Mouse (Mus musculus) stomach, postnatal 0 days (tissue): ENCODE results near the gene Atxn7l1. TPM values are rescaled to one million over a fixed set of nuclear protein-coding genes. Genes with fewer than 3 reads are reported as not detected.

ENCODE experiments used
- ATAC-seq: fragments of 200-750 bp; cut with Nextera tagmentation; 2 replicates; pipeline ENCODE4 v1.8.0; 2017; ENCODE audit not compliant: low FRiP score, low TSS enrichment
- DNase-seq: peaks from one replicate; pipeline ENCODE4 v3.0.0-alpha.2; 2016; ENCODE audit warnings: low spot score
- H3K27ac ChIP-seq: fragments of 300-500 bp; sonication (generic); replicated peaks from 2 replicates; pipeline ENCODE4 v1.5.1; 2014; ENCODE audit warnings: mild to moderate bottlenecking, control low read depth
- H3K27me3 ChIP-seq: fragments of 300-500 bp; sonication (generic); 2 replicates; pipeline ENCODE4 v1.6.1; 2014; ENCODE audit warnings: low read length; ENCODE audit not compliant: control insufficient read depth, insufficient read depth
- H3K36me3 ChIP-seq: fragments of 300-500 bp; sonication (generic); 2 replicates; pipeline ENCODE4 v1.6.1; 2014; ENCODE audit warnings: low read length, mixed read lengths; ENCODE audit not compliant: control insufficient read depth, insufficient read depth
- H3K4me1 ChIP-seq: fragments of 300-500 bp; sonication (generic); replicated peaks from 2 replicates; pipeline ENCODE4 v1.6.1; 2014; ENCODE audit warnings: antibody characterized with exemption; ENCODE audit not compliant: control insufficient read depth, insufficient read depth
- H3K4me2 ChIP-seq: fragments of 300-500 bp; sonication (generic); replicated peaks from 2 replicates; pipeline ENCODE4 v1.6.1; 2014; ENCODE audit warnings: low read depth, mild to moderate bottlenecking, control low read depth, moderate library complexity
- H3K4me3 ChIP-seq: fragments of 300-500 bp; sonication (generic); 2 replicates; pipeline ENCODE4 v1.5.1; 2014; ENCODE audit warnings: low read depth, low read length, control low read depth
- H3K9ac ChIP-seq: fragments of 300-500 bp; sonication (generic); 2 replicates; pipeline ENCODE4 v1.6.1; 2014; ENCODE audit warnings: mild to moderate bottlenecking, low read length, control low read depth, mixed read lengths
- H3K9me3 ChIP-seq: fragments of 300-500 bp; sonication (generic); 2 replicates; pipeline ENCODE4 v1.6.1; 2016; ENCODE audit warnings: low read length; ENCODE audit not compliant: control insufficient read depth
- CTCF ChIP-seq: IDR thresholded peaks from 2 replicates; pipeline ENCODE4 v1.5.1; 2016; ENCODE audit warnings: antibody characterized with exemption, low read depth, mild to moderate bottlenecking, moderate library complexity
- EP300 ChIP-seq: optimal IDR thresholded peaks from 2 replicates; pipeline ENCODE3; 2016; ENCODE audit warnings: antibody characterized with exemption
- WGBS: fragments of 180-500 bp; shearing (Covaris S2); extraction: QIAGEN DNeasy Blood & Tissue Kit; methylation state at CpG from one replicate; pipeline ENCODE4 v1.1.7; 2014; 5-methylcytosine and 5-hydroxymethylcytosine counted together
- polyA plus RNA-seq: library from polyadenylated mRNA; unstranded; fragments of >200 nt; fragmentation: Nextera tagmentation; extraction: Ambion mirVana; gene quantifications from 2 replicates; pipeline ENCODE4 v1.2.1, GENCODE M21; 2015

Atxn7l1 gene
- polyA plus RNA-seq, 1 experiment from 2014 or later, result 4.7 TPM

- Histone ChIP-seq H3K9me3 (no peaks in the 10 kb centered on the region), H3K27ac (no peak overlapping the region), H3K4me3 (no peak overlapping the region), H3K27me3 (no peaks in the 10 kb centered on the region), H3K36me3 (no peaks in the 10 kb centered on the region), H3K4me1 (no peaks in the 10 kb centered on the region; the same call in 1 of the 2 replicates), H3K4me2 (no peak overlapping the region), H3K9ac (no peak overlapping the region)
- DNase-seq (no peak), ATAC-seq (no peak)
- WGBS, result 72% methylated on average over 9 of the region's 10 CpGs
- TF ChIP-seq CTCF (no peak), EP300 (no peak)
These were observed 79.1 kb downstream of the Atxn7l1 start for GRCm38 (mm10) chr12:33226596-33226995.

GRCm38 (mm10) chr12:33235314-33235713, 87.8 kb downstream of the Atxn7l1 start:
- Histone ChIP-seq H3K27me3 (no peaks in the 10 kb centered on the region), H3K4me3 (no peak overlapping the region), H3K27ac (no peak overlapping the region), H3K9me3 (no peaks in the 10 kb centered on the region), H3K4me2 (no peak overlapping the region), H3K36me3 (no peaks in the 10 kb centered on the region; the same call in 1 of the 2 replicates), H3K9ac (no peak overlapping the region), H3K4me1 (no peaks in the 10 kb centered on the region)
- ATAC-seq (no peak), DNase-seq (no peak)
- TF ChIP-seq CTCF (no peak), EP300 (no peak)
- 57% methylated on average over 4 of the region's 4 CpGs for WGBS

GRCm38 (mm10) chr12:33235771-33236323, 88.4 kb downstream of the Atxn7l1 start:
- Histone ChIP-seq H3K9me3 (no peaks in the 10 kb centered on the region), H3K9ac (no peak overlapping the region), H3K36me3 (no peaks in the 10 kb centered on the region; the same call in 1 of the 2 replicates), H3K4me1 (no peaks in the 10 kb centered on the region), H3K4me2 (no peak overlapping the region), H3K27ac (no peak overlapping the region), H3K27me3 (no peaks in the 10 kb centered on the region), H3K4me3 (no peak overlapping the region)
- WGBS, result 58% methylated on average over 13 of the region's 13 CpGs
- peak; percentile 66; the same call in 1 of the 2 replicates for ATAC-seq
- TF ChIP-seq CTCF (no peak), EP300 (no peak)
- no peak for DNase-seq

GRCm38 (mm10) chr12:33236344-33237049, 89.0 kb downstream of the Atxn7l1 start:
- DNase-seq, result no peak
- 74% methylated on average over 11 of the region's 11 CpGs for WGBS
- no peak for TF ChIP-seq EP300
- peak; percentile 24 for TF ChIP-seq CTCF

GRCm38 (mm10) chr12:33237108-33237507, 89.6 kb downstream of the Atxn7l1 start:
- H3K36me3 ChIP-seq, result no peaks in the 10 kb centered on the region; the same call in 1 of the 2 replicates
- no peaks in the 10 kb centered on the region for H3K9me3 ChIP-seq
- H3K4me1 ChIP-seq, result no peaks in the 10 kb centered on the region
- WGBS, result 87% methylated on average over 5 of the region's 5 CpGs
- TF ChIP-seq CTCF (no peak), EP300 (no peak)
- H3K27ac ChIP-seq, result no peak overlapping the region
- no peak overlapping the region for H3K4me3 ChIP-seq
- no peak for DNase-seq
- H3K27me3 ChIP-seq, result no peaks in the 10 kb centered on the region
- no peak for ATAC-seq
- no peak overlapping the region for H3K9ac ChIP-seq
- H3K4me2 ChIP-seq, result no peak overlapping the region

More at GRCm38 (mm10) chr12:33236344-33237049, 89.0 kb downstream of the Atxn7l1 start:
- no peak overlapping the region for H3K9ac ChIP-seq
- H3K36me3 ChIP-seq, result no peaks in the 10 kb centered on the region; the same call in 1 of the 2 replicates
- no peak for ATAC-seq
- no peaks in the 10 kb centered on the region for H3K27me3 ChIP-seq
- no peak overlapping the region for H3K27ac ChIP-seq
- no peaks in the 10 kb centered on the region for H3K4me1 ChIP-seq
- no peaks in the 10 kb centered on the region for H3K9me3 ChIP-seq
- no peak overlapping the region for H3K4me2 ChIP-seq
- H3K4me3 ChIP-seq, result no peak overlapping the region

- WGBS, result 88% methylated on average over 8 of the region's 8 CpGs
These were observed 95.2 kb downstream of the Atxn7l1 start for GRCm38 (mm10) chr12:33242679-33243078.

More at GRCm38 (mm10) chr12:33242679-33243078, 95.2 kb downstream of the Atxn7l1 start:
- Histone ChIP-seq H3K9ac (no peak overlapping the region), H3K4me3 (no peak overlapping the region), H3K36me3 (no peaks in the 10 kb centered on the region), H3K27me3 (no peaks in the 10 kb centered on the region), H3K9me3 (no peaks in the 10 kb centered on the region), H3K4me2 (no peak overlapping the region), H3K4me1 (no peaks in the 10 kb centered on the region), H3K27ac (no peak overlapping the region)
- TF ChIP-seq CTCF (no peak), EP300 (no peak)
- no peak for DNase-seq
- ATAC-seq, result no peak
